Mouse (Mus musculus) CD4-positive naive resting alpha-beta T cell, adult 57 days (primary cell): ENCODE results near the gene Gm20822. TPM values are rescaled to one million over a fixed set of nuclear protein-coding genes. Genes with fewer than 3 reads are reported as not detected.

Source experiments
- total RNA-seq: library from RNA; stranded (reverse); gene quantifications from one replicate; pipeline ENCODE4 v1.2.4, GENCODE M21; 2023

The Gm20822 gene
- total RNA-seq, result not detected

GRCm38 (mm10) chrY:15884671-15885070 lies at the start of gene Gm20822:
TSS of gene Gm20822 (minus strand) at chrY:15884771.

